Mouse (Mus musculus): ENCODE data around the gene Tbce.

DNA sequence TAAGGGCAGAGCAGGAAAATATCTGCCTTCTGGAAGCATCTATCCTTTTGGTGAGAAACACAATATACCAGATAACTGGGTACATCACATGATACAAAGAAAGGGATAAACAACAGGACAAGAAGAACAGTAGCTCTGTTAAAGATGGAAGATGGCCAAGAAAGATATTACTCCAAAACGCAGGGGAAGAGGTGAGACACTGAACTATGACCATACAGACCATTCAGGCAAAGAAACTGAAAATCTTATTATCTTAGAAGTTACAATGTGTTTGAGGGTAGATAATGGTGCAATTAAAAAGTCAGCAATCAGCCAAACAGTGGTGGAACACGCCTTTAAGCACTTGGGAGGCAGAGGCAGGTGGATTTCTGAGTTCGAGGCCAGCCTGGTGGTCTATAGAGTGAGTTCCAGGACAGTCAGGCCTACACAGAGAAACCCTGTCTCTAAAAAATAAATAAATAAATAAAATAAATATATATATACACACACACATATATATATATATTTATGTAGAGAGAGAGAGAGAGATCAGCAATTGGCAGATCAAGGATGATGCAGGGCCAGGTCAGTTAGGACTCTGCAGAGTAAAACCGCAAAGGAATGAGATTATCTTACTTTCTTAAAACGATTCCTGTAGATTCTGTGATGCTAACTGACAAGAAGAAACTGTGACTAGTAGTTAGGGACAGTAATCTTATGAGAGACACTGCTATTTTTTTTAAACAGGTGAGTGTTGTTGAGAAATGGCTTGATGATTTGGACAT lies 5.9 kb downstream of the Tbce start:
- TF ChIP-seq POLR2A (IDR thresholded peaks at IDR 0.05; ENCODE audit: low read depth, low read length) (no peak), CTCF (IDR thresholded peaks at IDR 0.05; ENCODE audit: extremely low read depth, insufficient read length, insufficient replicate concordance, low read depth, low read length) (no peak)

Data from small intestine, adult 2 months (tissue).